Mouse (Mus musculus): ENCODE data around the gene Sec14l2. TPM values are rescaled to one million over a fixed set of nuclear protein-coding genes. Genes with fewer than 3 reads are reported as not detected.

Sec14l2 gene
- polyA plus RNA-seq, 1 experiment, result 0.67 TPM

DNA sequence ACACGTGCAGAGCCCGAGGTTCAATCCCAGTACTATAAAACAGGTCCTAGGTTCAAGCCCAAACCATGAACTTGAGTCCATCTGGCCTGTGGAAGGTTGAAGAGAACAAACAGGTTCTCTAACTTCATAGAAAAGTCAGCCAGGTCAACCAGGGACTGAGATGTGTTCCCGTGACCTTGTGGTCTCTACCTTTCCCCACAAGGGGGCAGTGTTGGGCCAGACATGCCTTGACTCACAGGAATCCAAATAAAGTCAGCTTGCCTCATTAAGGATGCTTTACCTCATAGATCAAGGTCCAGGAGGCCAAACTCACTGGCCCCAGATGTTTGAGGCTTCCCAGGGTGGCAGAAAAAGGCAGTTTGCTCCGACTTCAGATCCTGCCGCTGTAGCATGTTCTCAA, 69.6 kb downstream of the Sec14l2 start:
- H3K27me3 ChIP-seq (ENCODE audit: control insufficient read depth), result 0 out of 2 replicates have a peak, but pooled peaks cover 2% of the 10 kb centered on the region
- no peaks in the 10 kb centered on the region for H3K4me1 ChIP-seq (ENCODE audit: control insufficient read depth)
- H3K36me3 ChIP-seq (ENCODE audit: control insufficient read depth), result no peaks in the 10 kb centered on the region
- H3K9me3 ChIP-seq (ENCODE audit: control insufficient read depth, low read length), result 0 out of 2 replicates have a peak, but pooled peaks cover 1% of the 10 kb centered on the region
- TF ChIP-seq TAL1 (IDR thresholded peaks at IDR 0.05; ENCODE audit: low read length), result no peak
- no peak for TF ChIP-seq GATA1 (IDR thresholded peaks at IDR 0.05; ENCODE audit: low read length)
- H3K4me3 ChIP-seq (replicated peaks), result no peak overlapping the region

DNA sequence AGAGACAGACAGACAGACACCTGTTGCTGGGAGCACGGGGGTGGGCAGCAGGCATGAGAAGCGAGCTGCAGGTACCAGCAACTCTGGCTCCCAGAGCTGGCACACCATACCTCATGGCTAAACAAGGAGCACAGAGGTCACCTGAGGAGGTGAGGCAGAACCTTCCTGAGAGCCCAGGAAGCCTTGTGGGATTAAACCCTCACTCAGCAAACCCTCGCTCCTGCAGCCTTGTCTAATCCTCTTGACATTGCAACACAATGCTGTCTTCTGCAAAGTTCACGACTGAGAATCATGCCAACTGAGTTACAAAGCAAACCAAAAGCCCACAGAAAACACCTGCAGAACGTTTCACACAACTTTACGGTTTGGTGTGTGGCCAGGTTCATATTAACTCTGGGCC, 74.8 kb downstream of the Sec14l2 start:
- Histone ChIP-seq H3K4me3 (replicated peaks) (no peak overlapping the region), H3K36me3 (ENCODE audit: control insufficient read depth) (no peaks in the 10 kb centered on the region), H3K9me3 (ENCODE audit: control insufficient read depth, low read length) (0 out of 2 replicates have a peak, but pooled peaks cover 2% of the 10 kb centered on the region), H3K27me3 (ENCODE audit: control insufficient read depth) (no peaks in the 10 kb centered on the region), H3K4me1 (ENCODE audit: control insufficient read depth) (no peaks in the 10 kb centered on the region)
- TF ChIP-seq GATA1 (IDR thresholded peaks at IDR 0.05; ENCODE audit: low read length) (no peak), TAL1 (IDR thresholded peaks at IDR 0.05; ENCODE audit: low read length) (no peak)

- Histone ChIP-seq H3K36me3 (ENCODE audit: control insufficient read depth) (no peaks in the 10 kb centered on the region), H3K4me3 (replicated peaks) (no peak overlapping the region), H3K27me3 (ENCODE audit: control insufficient read depth) (no peaks in the 10 kb centered on the region), H3K4me1 (ENCODE audit: control insufficient read depth) (no peaks in the 10 kb centered on the region), H3K9me3 (ENCODE audit: control insufficient read depth, low read length) (0 out of 2 replicates have a peak, but pooled peaks cover 2% of the 10 kb centered on the region)
- TF ChIP-seq GATA1 (IDR thresholded peaks at IDR 0.05; ENCODE audit: low read length) (no peak), TAL1 (IDR thresholded peaks at IDR 0.05; ENCODE audit: low read length) (no peak)
Observed at GRCm38 (mm10) chr11:4047766-4048165, 75.4 kb downstream of the Sec14l2 start.

Other genes starting within 250 kb of the Sec14l2 start
- gene 4921536K21Rik, start 228.3 kb downstream of the Sec14l2 start, polyA plus RNA-seq (2012), result 0.02 TPM in 1 of 2 replicates, not detected in the other
- gene Dusp18, start 228.2 kb downstream of the Sec14l2 start, polyA plus RNA-seq (2012), result not detected in 2 replicates
- 0.04 and 0.14 TPM in 2 replicates for gene Slc35e4, start 208.8 kb downstream of the Sec14l2 start, polyA plus RNA-seq (2012)
- gene Tcn2, start 191.3 kb downstream of the Sec14l2 start, polyA plus RNA-seq (2012), result 0.07 and 0.08 TPM in 2 replicates
- 1.3 and 2.5 TPM in 2 replicates for gene Pes1, start 159.4 kb downstream of the Sec14l2 start, polyA plus RNA-seq (2012)
- not detected in 2 replicates for gene 4930556J24Rik, start 146.6 kb downstream of the Sec14l2 start, polyA plus RNA-seq (2012)
- not detected in 2 replicates for gene Gal3st1, start 139.8 kb downstream of the Sec14l2 start, polyA plus RNA-seq (2012)
- gene Sec14l4, start 92.0 kb downstream of the Sec14l2 start, polyA plus RNA-seq (2012), result 0.02 TPM in 1 of 2 replicates, not detected in the other
- not detected in 2 replicates for gene Sec14l3, start 58.6 kb downstream of the Sec14l2 start, polyA plus RNA-seq (2012)
- 1.8 and 2.1 TPM in 2 replicates for gene Mtfp1, start 28.0 kb downstream of the Sec14l2 start, polyA plus RNA-seq (2012)
- 0.70 and 0.83 TPM in 2 replicates for gene Rnf215, start 11.8 kb upstream of the Sec14l2 start, polyA plus RNA-seq (2012)
- 0.10 and 0.11 TPM in 2 replicates for gene Ccdc157, start 36.9 kb upstream of the Sec14l2 start, polyA plus RNA-seq (2012)
- 6.6 and 8.0 TPM in 2 replicates for gene Sf3a1, start 36.9 kb upstream of the Sec14l2 start, polyA plus RNA-seq (2012)
- gene Tbc1d10a, start 63.4 kb upstream of the Sec14l2 start, polyA plus RNA-seq (2012), result 0.63 and 0.69 TPM in 2 replicates
- gene Castor1, start 94.8 kb upstream of the Sec14l2 start, polyA plus RNA-seq (2012), result 0.18 and 0.26 TPM in 2 replicates
- gene Osm, start 113.0 kb upstream of the Sec14l2 start, polyA plus RNA-seq (2012), result 0.41 and 0.44 TPM in 2 replicates
- not detected in 2 replicates for gene Lif, start 134.1 kb upstream of the Sec14l2 start, polyA plus RNA-seq (2012)